8 mouse cellular contexts compared by ENCODE assay signal in genomic region chr9:32027962-32028361, GRCm38 (mm10).
DNase-seq lines count a peak whose midpoint lies in the region; ATAC-seq and TF ChIP-seq lines count a peak whose summit lies in the region.

No protein-coding gene starts in this region.

- no peaks in the 10 kb centered on the region for H3K27me3 ChIP-seq in neural tube, embryonic 11.5 days (ENCODE audit: control insufficient read depth, insufficient read depth, low read length)
- H3K27me3 ChIP-seq in lung, embryonic 14.5 days (ENCODE audit: insufficient read depth, low read length) = no peaks in the 10 kb centered on the region

- no peak for TF ChIP-seq CTCF in lung, embryonic 14.5 days (IDR thresholded peaks at IDR 0.05; ENCODE audit: low read depth)

- H3K36me3 ChIP-seq in neural tube, embryonic 11.5 days (ENCODE audit: control insufficient read depth, insufficient read depth, low read length) = no peaks in the 10 kb centered on the region
- no peaks in the 10 kb centered on the region for H3K36me3 ChIP-seq in lung, embryonic 14.5 days (ENCODE audit: insufficient read depth)

- no peaks in the 10 kb centered on the region for H3K4me1 ChIP-seq in neural tube, embryonic 11.5 days (ENCODE audit: control insufficient read depth, insufficient read depth, low read length)
- H3K4me1 ChIP-seq in lung, embryonic 14.5 days (ENCODE audit: insufficient read depth) = peaks cover 2% of the 10 kb centered on the region; the same call in 1 of the 2 replicates

- H3K4me3 ChIP-seq in neural tube, embryonic 11.5 days (ENCODE audit: low read depth, low read length) = no peak overlapping the region
- no peak overlapping the region for H3K4me3 ChIP-seq in lung, embryonic 14.5 days (ENCODE audit: low read depth, low read length)

- H3K4me2 ChIP-seq in neural tube, embryonic 11.5 days (ENCODE audit: low read depth) = no peak overlapping the region
- peak overlapping the region; percentile 49 for H3K4me2 ChIP-seq in lung, embryonic 14.5 days

- 44% methylated on average over 8 of the region's 8 CpGs for WGBS in neural tube, embryonic 11.5 days
- WGBS in lung, embryonic 14.5 days = 14% methylated on average over 8 of the region's 8 CpGs

- H3K9me3 ChIP-seq in neural tube, embryonic 11.5 days (ENCODE audit: control insufficient read depth, low read length) = no peaks in the 10 kb centered on the region
- H3K9me3 ChIP-seq in lung, embryonic 14.5 days (ENCODE audit: low read depth, low read length) = no peaks in the 10 kb centered on the region

- DNase-seq in heart, adult 11 months = peak; percentile 83
- no peak for DNase-seq in heart, adult 9 months (ENCODE audit: low spot score in 2 of 2)
- peak; percentile 22 for DNase-seq in neural tube, embryonic 11.5 days (ENCODE audit: low spot score)
- DNase-seq in neural tube, embryonic 10.5 days (ENCODE audit: extremely low spot score, low spot score) = no peak
- peak; percentile 80 for DNase-seq in lung, embryonic 14.5 days
- peak; percentile 62 for DNase-seq in testis, postnatal 14 days (ENCODE audit: low spot score)

- no peak overlapping the region for H3K9ac ChIP-seq in neural tube, embryonic 11.5 days (ENCODE audit: low read length)
- H3K9ac ChIP-seq in lung, embryonic 14.5 days = no peak overlapping the region

- ATAC-seq in neural tube, embryonic 11.5 days (ENCODE audit: insufficient read depth, low FRiP score, low TSS enrichment) = no peak
- 0 out of 2 replicates have a peak, but pooled peaks have one; percentile 9 for ATAC-seq in lung, embryonic 14.5 days (ENCODE audit: insufficient read depth)
- no peak for ATAC-seq in monocyte, adult 5-6 weeks (replicated peaks; ENCODE audit: insufficient number of reproducible peaks, low FRiP score, low TSS enrichment, poor library complexity, severe bottlenecking)
- no peak for ATAC-seq in frontal cortex, adult (ENCODE audit: low TSS enrichment)

- no peak overlapping the region for H3K27ac ChIP-seq in neural tube, embryonic 11.5 days (ENCODE audit: low read depth, low read length)
- H3K27ac ChIP-seq in lung, embryonic 14.5 days (ENCODE audit: low read depth) = 0 out of 2 replicates have a peak overlapping the region, but pooled peaks have one; percentile 31

Comparison
In these comparisons a context has a peak if more than half of its experiments do, and no peak if none do; other contexts are left out.
1. DNase-seq: peak in heart, adult 11 months (single experiment), neural tube, embryonic 11.5 days (single experiment), lung, embryonic 14.5 days (single experiment) and testis, postnatal 14 days (single experiment); none in heart, adult 9 months (0 of 2) and neural tube, embryonic 10.5 days (single experiment).